Mouse (Mus musculus) liver, adult 2 months (tissue): ENCODE data around the gene Dnase1l2. TPM values are rescaled to one million over a fixed set of nuclear protein-coding genes. Genes with fewer than 3 reads are reported as not detected.

Experiments
- DNase-seq: peaks from one replicate; pipeline ENCODE4 v3.0.0-alpha.2; 2011; ENCODE audit warnings: low read depth, low spot score; ENCODE audit errors: extremely low read depth
- H3K27ac ChIP-seq: fragments of 200-500 bp; replicated peaks from 2 replicates; pipeline ENCODE4 v1.5.1; 2012; ENCODE audit warnings: low read depth, mild to moderate bottlenecking, control low read depth, inconsistent platforms, low read length; ENCODE audit not compliant: insufficient read depth
- H3K27me3 ChIP-seq: fragments of 200-500 bp; 2 replicates; pipeline ENCODE4 v1.6.1; 2012; ENCODE audit warnings: mild to moderate bottlenecking, moderate library complexity, low read length, inconsistent platforms; ENCODE audit not compliant: control insufficient read depth, insufficient read depth
- H3K36me3 ChIP-seq: fragments of 200-500 bp; 2 replicates; pipeline ENCODE4 v1.6.1; 2012; ENCODE audit warnings: low read length, inconsistent platforms; ENCODE audit not compliant: control insufficient read depth, insufficient read depth
- H3K4me1 ChIP-seq: fragments of 200-500 bp; 2 replicates; pipeline ENCODE4 v1.6.1; 2011; ENCODE audit warnings: low read length; ENCODE audit not compliant: control insufficient read depth, insufficient read depth
- H3K4me3 ChIP-seq: fragments of 200-500 bp; 2 replicates; pipeline ENCODE4 v1.5.1; 2011; ENCODE audit warnings: low read depth, mild to moderate bottlenecking, control low read depth, low read length, moderate library complexity; ENCODE audit not compliant: insufficient read depth
- H3K79me2 ChIP-seq: fragments of 200-500 bp; 2 replicates; pipeline ENCODE4 v1.6.1; 2012; ENCODE audit warnings: inconsistent platforms, mild to moderate bottlenecking, low read length, moderate library complexity; ENCODE audit not compliant: control insufficient read depth, insufficient read depth
- H3K9ac ChIP-seq: fragments of 200-500 bp; 2 replicates; pipeline ENCODE4 v1.6.1; 2012; ENCODE audit warnings: low read depth, mild to moderate bottlenecking, control low read depth, inconsistent platforms, low read length
- CTCF ChIP-seq: fragments of 200-500 bp; IDR thresholded peaks from 2 replicates; pipeline ENCODE4 v1.5.1; 2011; ENCODE audit warnings: low read depth, low read length, control low read depth
- POLR2A ChIP-seq: fragments of 200-500 bp; IDR thresholded peaks from 2 replicates; pipeline ENCODE4 v1.6.1; 2011; ENCODE audit warnings: low read length, control low read depth; ENCODE audit not compliant: insufficient read depth; ENCODE audit errors: extremely low read depth
- WGBS: fragments of 180-500 bp; shearing (Covaris S2); methylation state at CpG from one replicate; pipeline ENCODE4 v1.1.7; 2018; 5-methylcytosine and 5-hydroxymethylcytosine counted together
- polyA plus RNA-seq: library from polyadenylated mRNA; depleted of rRNA; stranded (reverse); fragments of >200 nt; gene quantifications from 2 replicates; pipeline ENCODE4 v1.2.3, GENCODE M21; 2012
- total RNA-seq: library from RNA; depleted of rRNA; stranded (reverse); fragments of >200 nt; gene quantifications from 2 replicates; pipeline ENCODE4 v1.2.3, GENCODE M21; 2014

Gene Dnase1l2
- total and polyA plus RNA-seq, 2 experiments: 0.74 to 2.4 TPM

DNA sequence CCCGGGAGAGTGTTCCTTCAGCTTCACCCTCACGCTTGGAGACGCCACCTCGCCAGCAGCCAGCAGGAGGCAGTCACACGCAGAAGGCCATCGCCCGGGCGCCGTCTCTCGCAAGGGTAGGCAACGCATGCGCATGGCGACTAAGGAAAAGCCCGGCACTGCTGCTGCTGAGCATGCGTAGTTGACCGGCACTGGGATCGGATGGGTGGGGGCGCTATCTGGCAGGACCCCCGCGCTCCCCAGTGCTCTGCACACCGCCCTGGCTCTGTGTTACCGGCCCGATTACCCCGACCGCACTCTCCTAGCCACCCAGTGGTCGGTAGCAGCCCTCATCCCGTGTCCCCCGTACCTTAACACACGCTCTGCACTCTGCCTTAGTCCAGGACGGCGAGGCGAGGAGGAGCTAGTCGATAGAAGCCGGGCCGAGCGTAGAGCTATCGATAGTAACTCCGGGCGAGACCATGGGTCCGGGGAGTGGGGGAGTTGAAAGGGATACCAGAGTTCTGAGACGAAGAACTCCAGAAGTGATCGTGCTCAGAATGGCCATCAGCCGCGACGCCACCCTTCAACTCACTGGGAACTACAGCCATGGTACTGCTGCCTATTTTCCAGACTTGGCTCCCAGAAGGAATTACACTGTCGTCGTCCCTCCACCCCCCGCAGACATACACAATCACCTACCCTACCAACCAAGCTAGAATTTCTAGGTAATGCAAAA is 35.9 kb upstream of the Dnase1l2 start, which contains the start of gene Mlst8:
TSS of gene Mlst8 (minus strand) at position 416 of the 718 bp plus-strand sequence.
- H3K36me3 ChIP-seq: no peaks in the 10 kb centered on the region; the same call in 1 of the 2 replicates
- DNase-seq: peak; percentile 83
- H3K4me3 ChIP-seq: peak within 1 kb of the TSS; percentile 80
- no peaks in the 10 kb centered on the region for H3K27me3 ChIP-seq
- peak within 1 kb of the TSS; percentile 92 for H3K9ac ChIP-seq
- TF ChIP-seq CTCF (peak; percentile 90), POLR2A (peak; percentile 64)
- H3K4me1 ChIP-seq: peaks cover 6% of the 10 kb centered on the region; the same call in 1 of the 2 replicates
- H3K27ac ChIP-seq: peak within 1 kb of the TSS; percentile 94
- H3K79me2 ChIP-seq: no peaks in the 10 kb centered on the region
- WGBS: under 1% methylated on average over 48 of the region's 48 CpGs

- Histone ChIP-seq H3K27ac (no peak overlapping the region), H3K4me3 (peak overlapping the region; percentile 80; the same call in 1 of the 2 replicates), H3K9ac (no peak overlapping the region), H3K27me3 (no peaks in the 10 kb centered on the region), H3K36me3 (no peaks in the 10 kb centered on the region; the same call in 1 of the 2 replicates), H3K79me2 (no peaks in the 10 kb centered on the region), H3K4me1 (peaks cover 6% of the 10 kb centered on the region; the same call in 1 of the 2 replicates)
- TF ChIP-seq CTCF (peak; percentile 43), POLR2A (no peak)
- peak; percentile 72 for DNase-seq
- WGBS: 26% methylated on average over 11 of the region's 11 CpGs
Measured at GRCm38 (mm10) chr17:24477985-24478600, 35.2 kb upstream of the Dnase1l2 start.

DNA sequence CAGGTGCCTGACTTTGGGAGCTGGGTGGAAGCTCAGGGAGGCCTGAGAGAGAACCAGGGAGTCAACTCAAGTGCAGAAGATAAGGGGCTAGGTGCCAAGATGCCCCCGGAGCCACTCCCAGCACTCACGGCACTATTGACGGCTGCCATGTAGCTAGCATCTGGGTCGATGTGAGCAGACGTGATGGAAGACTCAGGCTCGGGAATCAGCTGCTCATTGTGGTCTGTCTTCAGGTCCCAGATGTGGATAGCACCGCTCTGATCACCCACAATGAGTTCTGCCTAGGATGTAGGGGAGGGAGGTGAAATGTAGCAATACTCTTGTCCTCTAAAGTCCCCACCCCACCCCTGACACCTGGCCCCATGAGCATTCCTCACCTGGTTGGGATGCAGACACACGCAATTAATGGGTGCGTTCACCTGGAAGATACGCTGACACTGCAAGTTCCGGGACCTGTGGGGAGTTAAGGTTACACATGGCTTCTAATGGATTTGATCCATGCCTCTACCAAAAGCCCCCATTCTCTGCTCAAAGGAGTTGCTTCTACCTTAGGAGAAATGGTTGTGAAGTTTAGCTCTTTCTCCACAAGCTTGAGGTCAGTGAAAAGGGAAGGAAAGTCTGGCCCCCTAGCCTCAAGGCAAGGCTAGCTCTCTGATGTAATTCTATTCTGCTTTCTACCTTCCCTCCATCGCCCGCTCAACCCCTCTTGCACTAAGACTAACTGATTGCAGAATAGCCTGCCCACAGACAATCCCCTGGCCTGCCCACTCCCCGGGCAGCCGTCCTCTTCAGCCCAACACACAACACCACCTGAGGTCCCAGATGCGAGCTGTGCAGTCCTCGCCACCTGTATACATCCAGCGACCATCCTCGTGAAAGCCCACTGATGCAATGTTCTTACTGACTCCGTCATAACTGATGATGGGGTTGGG is 34.4 kb upstream of the Dnase1l2 start:
- H3K79me2 ChIP-seq: no peaks in the 10 kb centered on the region
- 93% methylated on average over 20 of the region's 20 CpGs for WGBS
- no peaks in the 10 kb centered on the region for H3K27me3 ChIP-seq
- H3K4me3 ChIP-seq: no peak overlapping the region
- no peaks in the 10 kb centered on the region; the same call in 1 of the 2 replicates for H3K36me3 ChIP-seq
- DNase-seq: no peak
- H3K27ac ChIP-seq: no peak overlapping the region
- no peak for TF ChIP-seq CTCF
- peaks cover 6% of the 10 kb centered on the region; the same call in 1 of the 2 replicates for H3K4me1 ChIP-seq
- no peak overlapping the region for H3K9ac ChIP-seq

GRCm38 (mm10) chr17:24476022-24476776 is 33.3 kb upstream of the Dnase1l2 start:
- no peaks in the 10 kb centered on the region for H3K27me3 ChIP-seq
- H3K36me3 ChIP-seq: no peaks in the 10 kb centered on the region; the same call in 1 of the 2 replicates
- H3K27ac ChIP-seq: no peak overlapping the region
- H3K79me2 ChIP-seq: peaks cover under 1% of the 10 kb centered on the region; the same call in 1 of the 2 replicates
- peaks cover 12% of the 10 kb centered on the region for H3K4me1 ChIP-seq
- no peak for TF ChIP-seq CTCF
- TF ChIP-seq POLR2A: no peak
- WGBS: 81% methylated on average over 10 of the region's 10 CpGs
- H3K4me3 ChIP-seq: no peak overlapping the region
- no peak for DNase-seq
- no peak overlapping the region for H3K9ac ChIP-seq

DNA sequence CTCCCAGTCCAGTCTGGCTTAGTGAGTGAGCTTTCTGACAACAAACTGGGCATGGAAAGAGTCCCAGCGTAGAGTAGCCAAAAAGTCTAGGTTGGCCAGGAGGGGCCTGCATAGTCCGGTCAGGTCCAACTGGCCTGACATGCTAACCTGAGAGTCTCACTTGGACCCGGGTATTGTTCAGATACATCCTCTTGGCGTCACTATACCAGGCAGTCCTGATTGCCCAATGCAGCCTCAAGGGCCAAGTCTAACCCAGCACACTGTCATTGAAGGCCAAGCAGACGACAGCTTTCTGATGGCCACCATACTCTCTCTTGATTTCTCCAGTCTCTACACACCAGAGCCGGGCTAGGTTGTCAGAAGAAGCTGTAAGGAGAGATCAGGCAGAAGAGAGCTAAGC is 32.7 kb upstream of the Dnase1l2 start:
- no peak for TF ChIP-seq POLR2A
- TF ChIP-seq CTCF: no peak
- Histone ChIP-seq H3K27me3 (no peaks in the 10 kb centered on the region), H3K4me3 (no peak overlapping the region), H3K79me2 (peaks cover 7% of the 10 kb centered on the region), H3K9ac (no peak overlapping the region), H3K36me3 (no peaks in the 10 kb centered on the region; the same call in 1 of the 2 replicates), H3K4me1 (peaks cover 14% of the 10 kb centered on the region), H3K27ac (no peak overlapping the region)
- DNase-seq: peak; percentile 49
- WGBS: 67% methylated on average over 6 of the region's 6 CpGs
